Mouse (Mus musculus): ENCODE measurements around the gene Pigq.

DNA sequence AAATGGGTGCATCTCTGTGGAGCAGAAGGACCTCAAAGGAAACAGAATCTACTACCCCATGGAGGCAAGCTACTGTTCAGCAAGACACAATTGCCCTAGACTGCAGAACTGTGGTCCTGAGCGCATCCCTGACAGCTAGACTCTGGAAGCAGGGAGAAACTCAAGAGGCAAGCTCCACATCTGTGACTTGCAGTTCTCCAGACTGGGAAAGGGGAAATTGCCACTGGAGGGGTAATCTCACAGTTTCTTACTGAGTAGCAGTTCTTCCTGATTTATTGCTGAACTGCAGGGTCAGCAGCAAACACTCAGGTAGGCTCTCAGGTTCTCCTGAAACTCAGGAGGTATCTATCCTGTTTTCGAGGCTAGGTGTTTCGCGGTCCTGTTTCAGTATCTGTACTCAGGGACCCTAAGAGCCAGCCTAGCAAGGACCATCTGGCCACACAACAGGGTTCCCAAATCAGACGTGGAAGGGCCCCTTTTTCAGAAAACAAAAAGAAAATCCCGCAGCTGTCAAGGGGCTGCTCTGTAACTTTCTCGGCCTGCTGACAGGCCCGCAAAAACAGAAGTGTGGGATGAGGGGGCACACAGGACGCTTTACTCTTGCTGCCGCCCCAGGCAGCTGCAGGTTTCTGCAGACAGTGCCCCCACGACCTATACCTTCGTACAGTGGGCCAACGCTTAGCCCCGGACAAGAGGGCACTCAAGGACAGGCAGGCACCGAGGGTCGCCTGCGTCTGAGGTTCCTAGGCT lies 40.0 kb upstream of the Pigq start:
- TF ChIP-seq CTCF (IDR thresholded peaks at IDR 0.05; ENCODE audit: extremely low read depth, insufficient read depth, insufficient read length, insufficient replicate concordance): no peak
- TF ChIP-seq POLR2A (IDR thresholded peaks at IDR 0.05; ENCODE audit: low read depth, low read length): no peak

Data from spleen, adult 2 months (tissue).